Mouse (Mus musculus): ENCODE measurements around the gene Ldb3. TPM values are rescaled to one million over a fixed set of nuclear protein-coding genes. Genes with fewer than 3 reads are reported as not detected.

Ldb3 gene
- polyA plus RNA-seq, 1 experiment from 2014 or later = 0.87 TPM

- no peak for ATAC-seq (ENCODE audit: low FRiP score, low read depth)
- WGBS = 79% methylated on average over 5 of the region's 5 CpGs
Observed at GRCm38 (mm10) chr14:34588005-34588404, 477 bp downstream of the Ldb3 start.

GRCm38 (mm10) chr14:34586871-34587270 is 1.6 kb downstream of the Ldb3 start:
- 86% methylated on average over 3 of the region's 3 CpGs for WGBS
- H3K27me3 ChIP-seq = no peaks in the 10 kb centered on the region
- H3K4me1 ChIP-seq (replicated peaks) = no peaks in the 10 kb centered on the region
- no peaks in the 10 kb centered on the region for H3K36me3 ChIP-seq
- H3K27ac ChIP-seq (replicated peaks) = no peak overlapping the region
- H3K9me3 ChIP-seq = no peaks in the 10 kb centered on the region
- no peak overlapping the region for H3K4me3 ChIP-seq
- no peak overlapping the region for H3K9ac ChIP-seq
- no peak for ATAC-seq (ENCODE audit: low FRiP score, low read depth)
- no peak overlapping the region for H3K4me2 ChIP-seq

More at GRCm38 (mm10) chr14:34588005-34588404, 477 bp downstream of the Ldb3 start:
- Histone ChIP-seq H3K36me3 (no peaks in the 10 kb centered on the region), H3K4me3 (no peak overlapping the region), H3K9me3 (no peaks in the 10 kb centered on the region), H3K4me1 (replicated peaks) (no peaks in the 10 kb centered on the region), H3K4me2 (no peak overlapping the region), H3K27me3 (no peaks in the 10 kb centered on the region), H3K9ac (no peak overlapping the region), H3K27ac (replicated peaks) (no peak overlapping the region)

GRCm38 (mm10) chr14:34585358-34586105 is 3.0 kb downstream of the Ldb3 start:
- Histone ChIP-seq H3K4me2 (no peak overlapping the region), H3K4me3 (no peak overlapping the region), H3K9me3 (no peaks in the 10 kb centered on the region), H3K36me3 (no peaks in the 10 kb centered on the region), H3K4me1 (replicated peaks) (no peaks in the 10 kb centered on the region), H3K9ac (no peak overlapping the region), H3K27ac (replicated peaks) (no peak overlapping the region), H3K27me3 (no peaks in the 10 kb centered on the region)
- 86% methylated on average over 9 of the region's 9 CpGs for WGBS
- no peak for ATAC-seq (ENCODE audit: low FRiP score, low read depth)

GRCm38 (mm10) chr14:34582740-34583427 is 5.6 kb downstream of the Ldb3 start:
- Histone ChIP-seq H3K9me3 (no peaks in the 10 kb centered on the region), H3K4me1 (replicated peaks) (no peaks in the 10 kb centered on the region), H3K9ac (no peak overlapping the region), H3K27me3 (no peaks in the 10 kb centered on the region), H3K4me2 (no peak overlapping the region), H3K27ac (replicated peaks) (no peak overlapping the region), H3K4me3 (no peak overlapping the region), H3K36me3 (no peaks in the 10 kb centered on the region)
- 77% methylated on average over 3 of the region's 3 CpGs for WGBS
- ATAC-seq (ENCODE audit: low FRiP score, low read depth) = no peak

GRCm38 (mm10) chr14:34576858-34577257 is 11.6 kb downstream of the Ldb3 start:
- H3K9ac ChIP-seq = no peak overlapping the region
- ATAC-seq (ENCODE audit: low FRiP score, low read depth) = peak; percentile 46; the same call in 1 of the 2 replicates

GRCm38 (mm10) chr14:34574068-34574467 is 14.4 kb downstream of the Ldb3 start:
- no peak overlapping the region for H3K4me2 ChIP-seq
- 74% methylated on average over 2 of the region's 2 CpGs for WGBS

More at GRCm38 (mm10) chr14:34576858-34577257, 11.6 kb downstream of the Ldb3 start:
- no peaks in the 10 kb centered on the region for H3K27me3 ChIP-seq
- no peak overlapping the region for H3K27ac ChIP-seq (replicated peaks)
- H3K4me3 ChIP-seq = no peak overlapping the region
- H3K4me2 ChIP-seq = no peak overlapping the region
- no peaks in the 10 kb centered on the region for H3K36me3 ChIP-seq
- H3K4me1 ChIP-seq (replicated peaks) = no peaks in the 10 kb centered on the region
- 81% methylated on average over 4 of the region's 4 CpGs for WGBS
- H3K9me3 ChIP-seq = no peaks in the 10 kb centered on the region

GRCm38 (mm10) chr14:34573348-34573913 is 15.1 kb downstream of the Ldb3 start:
- H3K27me3 ChIP-seq = no peaks in the 10 kb centered on the region
- H3K9me3 ChIP-seq = no peaks in the 10 kb centered on the region
- no peaks in the 10 kb centered on the region; the same call in 1 of the 2 replicates for H3K4me1 ChIP-seq (replicated peaks)
- H3K4me2 ChIP-seq = no peak overlapping the region
- H3K4me3 ChIP-seq = no peak overlapping the region
- ATAC-seq (ENCODE audit: low FRiP score, low read depth) = no peak
- WGBS = 81% methylated on average over 9 of the region's 9 CpGs
- no peak overlapping the region for H3K9ac ChIP-seq
- no peaks in the 10 kb centered on the region for H3K36me3 ChIP-seq
- no peak overlapping the region for H3K27ac ChIP-seq (replicated peaks)

More at GRCm38 (mm10) chr14:34574068-34574467, 14.4 kb downstream of the Ldb3 start:
- Histone ChIP-seq H3K9me3 (no peaks in the 10 kb centered on the region), H3K9ac (no peak overlapping the region), H3K27me3 (no peaks in the 10 kb centered on the region), H3K36me3 (no peaks in the 10 kb centered on the region), H3K27ac (replicated peaks) (no peak overlapping the region), H3K4me1 (replicated peaks) (no peaks in the 10 kb centered on the region; the same call in 1 of the 2 replicates), H3K4me3 (no peak overlapping the region)
- no peak for ATAC-seq (ENCODE audit: low FRiP score, low read depth)

- no peak for ATAC-seq (ENCODE audit: low FRiP score, low read depth)
- no peak overlapping the region for H3K9ac ChIP-seq
Observed at GRCm38 (mm10) chr14:34571610-34572387, 16.7 kb downstream of the Ldb3 start.

GRCm38 (mm10) chr14:34570903-34571302 is 17.6 kb downstream of the Ldb3 start:
- 86% methylated on average over 4 of the region's 4 CpGs for WGBS
- no peaks in the 10 kb centered on the region for H3K36me3 ChIP-seq
- H3K9ac ChIP-seq = no peak overlapping the region
- H3K4me2 ChIP-seq = no peak overlapping the region
- no peak overlapping the region for H3K27ac ChIP-seq (replicated peaks)
- ATAC-seq (ENCODE audit: low FRiP score, low read depth) = no peak
- H3K4me1 ChIP-seq (replicated peaks) = no peaks in the 10 kb centered on the region; the same call in 1 of the 2 replicates
- no peaks in the 10 kb centered on the region for H3K27me3 ChIP-seq
- H3K9me3 ChIP-seq = no peaks in the 10 kb centered on the region
- no peak overlapping the region for H3K4me3 ChIP-seq

More at GRCm38 (mm10) chr14:34571610-34572387, 16.7 kb downstream of the Ldb3 start:
- Histone ChIP-seq H3K4me2 (no peak overlapping the region), H3K4me3 (no peak overlapping the region), H3K36me3 (no peaks in the 10 kb centered on the region), H3K27me3 (no peaks in the 10 kb centered on the region), H3K27ac (replicated peaks) (no peak overlapping the region), H3K9me3 (no peaks in the 10 kb centered on the region), H3K4me1 (replicated peaks) (no peaks in the 10 kb centered on the region; the same call in 1 of the 2 replicates)
- WGBS = 86% methylated on average over 17 of the region's 17 CpGs

GRCm38 (mm10) chr14:34570294-34570693 is 18.2 kb downstream of the Ldb3 start:
- WGBS = 1% methylated on average over 6 of the region's 6 CpGs
- Histone ChIP-seq H3K9ac (no peak overlapping the region), H3K4me2 (peak overlapping the region; percentile 62), H3K27me3 (no peaks in the 10 kb centered on the region), H3K9me3 (no peaks in the 10 kb centered on the region), H3K27ac (replicated peaks) (no peak overlapping the region), H3K4me3 (peak overlapping the region; percentile 37), H3K36me3 (no peaks in the 10 kb centered on the region), H3K4me1 (replicated peaks) (no peaks in the 10 kb centered on the region; the same call in 1 of the 2 replicates)
- peak; percentile 68; the same call in 1 of the 2 replicates for ATAC-seq (ENCODE audit: low FRiP score, low read depth)

- H3K4me3 ChIP-seq = peak overlapping the region; percentile 37
- H3K27ac ChIP-seq (replicated peaks) = no peak overlapping the region
- H3K36me3 ChIP-seq = no peaks in the 10 kb centered on the region
- peak; percentile 10; the same call in 1 of the 2 replicates for ATAC-seq (ENCODE audit: low FRiP score, low read depth)
- H3K9me3 ChIP-seq = no peaks in the 10 kb centered on the region
- peak overlapping the region; percentile 35 for H3K9ac ChIP-seq
- H3K27me3 ChIP-seq = no peaks in the 10 kb centered on the region
- H3K4me1 ChIP-seq (replicated peaks) = no peaks in the 10 kb centered on the region; the same call in 1 of the 2 replicates
- peak overlapping the region; percentile 62 for H3K4me2 ChIP-seq
- 34% methylated on average over 27 of the region's 27 CpGs for WGBS
Observed at GRCm38 (mm10) chr14:34569534-34570194, 18.8 kb downstream of the Ldb3 start.
